Mouse (Mus musculus) liver, embryonic 14.5 days (tissue): Measurements from ENCODE around the gene Pla2g4e. TPM values are rescaled to one million over a fixed set of nuclear protein-coding genes. Genes with fewer than 3 reads are reported as not detected.
A peak's percentile ranks its signal among the peaks of the same experiment; 100 is the strongest.

Experiments
- ATAC-seq: fragments of 200-750 bp; cut with Nextera tagmentation; 2 replicates; pipeline ENCODE4 v1.8.0; 2017; ENCODE audit warnings: moderate number of reproducible peaks, mild to moderate bottlenecking, moderate library complexity; ENCODE audit not compliant: insufficient read depth
- DNase-seq, 3 experiments: peaks; one replicate each; pipeline ENCODE4 v3.0.0-alpha.2; 2012 to 2013; ENCODE audit warnings: low read depth in 3 of 3, low spot score in 3 of 3
- H3K27ac ChIP-seq: fragments of 300-500 bp; sonication (generic); 2 replicates; pipeline ENCODE4 v1.5.1; 2014; ENCODE audit warnings: moderate library complexity, mild to moderate bottlenecking, control low read depth, inconsistent platforms
- H3K27me3 ChIP-seq: fragments of 300-500 bp; sonication (generic); 2 replicates; pipeline ENCODE4 v1.6.1; 2014; ENCODE audit warnings: mild to moderate bottlenecking, low read length, moderate library complexity; ENCODE audit not compliant: control insufficient read depth, insufficient read depth
- H3K36me3 ChIP-seq: fragments of 300-500 bp; sonication (generic); replicated peaks from 2 replicates; pipeline ENCODE4 v1.6.1; 2014; ENCODE audit warnings: low read depth; ENCODE audit not compliant: control insufficient read depth, insufficient read depth
- H3K4me1 ChIP-seq, 2 experiments: fragments of 200-500 bp in 1 of 2; fragments of 300-500 bp in 1 of 2; sonication (generic) in 1 of 2; replicated peaks; 2 replicates each; pipeline ENCODE4 v1.6.1; 2012 to 2014; ENCODE audit warnings: antibody characterized with exemption in 1 of 2, inconsistent platforms in 1 of 2, low read length in 1 of 2; ENCODE audit not compliant: control insufficient read depth in 2 of 2, insufficient read depth in 2 of 2
- H3K4me2 ChIP-seq: fragments of 300-500 bp; sonication (generic); 2 replicates; pipeline ENCODE4 v1.6.1; 2014; ENCODE audit warnings: low read depth, mild to moderate bottlenecking, control low read depth, moderate library complexity
- H3K4me3 ChIP-seq, 2 experiments: fragments of 200-500 bp in 1 of 2; fragments of 300-500 bp in 1 of 2; sonication (generic) in 1 of 2; 2 replicates each; pipeline ENCODE4 v1.5.1; 2012 to 2014; ENCODE audit warnings: low read depth in 2 of 2, low read length in 2 of 2, mild to moderate bottlenecking in 2 of 2, control low read depth in 1 of 2, inconsistent platforms in 1 of 2, moderate library complexity in 1 of 2; ENCODE audit not compliant: insufficient read depth in 1 of 2
- H3K9ac ChIP-seq: fragments of 300-500 bp; sonication (generic); replicated peaks from 2 replicates; pipeline ENCODE4 v1.6.1; 2014; ENCODE audit warnings: mild to moderate bottlenecking, control low read depth, moderate library complexity
- H3K9me3 ChIP-seq: fragments of 300-500 bp; sonication (generic); 2 replicates; pipeline ENCODE4 v1.6.1; 2016; ENCODE audit warnings: low read length, mixed read lengths; ENCODE audit not compliant: control insufficient read depth
- CTCF ChIP-seq: IDR thresholded peaks from 2 replicates; pipeline ENCODE4 v1.5.1; 2016; ENCODE audit warnings: antibody characterized with exemption, low read depth, control low read depth
- EP300 ChIP-seq: IDR thresholded peaks from 2 replicates; pipeline ENCODE4 v1.6.1; 2016; ENCODE audit warnings: antibody characterized with exemption, low read depth
- WGBS: fragments of 180-500 bp; shearing (Covaris S2); extraction: QIAGEN DNeasy Blood & Tissue Kit; methylation state at CpG from one replicate; pipeline ENCODE4 v1.1.7; 2014; ENCODE audit not compliant: insufficient replicate concordance; 5-methylcytosine and 5-hydroxymethylcytosine counted together
- polyA plus RNA-seq, 2 experiments: library from polyadenylated mRNA; depleted of rRNA in 1 of 2; stranded (reverse) in 1 of 2; unstranded in 1 of 2; fragments of >200 nt; fragmentation: Nextera tagmentation in 1 of 2; extraction: Ambion mirVana in 1 of 2; gene quantifications; 2 replicates each; pipeline versions ENCODE4 v1.2.1 to v1.2.3; 2012 to 2014

The Pla2g4e gene
- polyA plus RNA-seq, 2 experiments: not detected

DNA sequence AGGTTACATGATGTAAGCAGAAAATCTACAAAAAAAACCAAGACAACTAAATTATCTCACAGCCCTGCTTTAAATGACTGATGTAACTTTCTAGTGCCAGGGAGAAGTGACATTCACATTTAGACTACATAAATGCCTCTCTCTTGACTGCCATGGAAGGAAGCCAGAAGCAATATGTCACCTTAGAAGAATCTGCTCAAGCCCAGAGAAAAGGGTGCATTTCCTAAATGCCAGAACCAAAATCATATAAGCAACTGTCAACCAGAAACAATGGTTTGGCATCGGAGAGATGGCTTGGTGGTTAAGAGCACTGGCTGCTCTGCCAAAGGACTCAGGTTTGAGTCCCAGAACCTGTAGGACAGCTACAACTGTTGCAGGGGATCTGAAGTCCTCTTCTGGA is 113.3 kb downstream of the Pla2g4e start:
- DNase-seq (no peak), ATAC-seq (no peak)
- TF ChIP-seq CTCF (no peak), EP300 (no peak)
- H3K9ac ChIP-seq: no peak overlapping the region
- H3K4me2 ChIP-seq: no peak overlapping the region
- no peak overlapping the region for H3K27ac ChIP-seq
- H3K9me3 ChIP-seq: no peaks in the 10 kb centered on the region
- H3K36me3 ChIP-seq: no peaks in the 10 kb centered on the region
- 71% methylated on average over 1 of the region's 1 CpGs for WGBS
- H3K4me3 ChIP-seq: no peak overlapping the region
- H3K4me1 ChIP-seq: peaks cover 0 to 17% of the 10 kb centered on the region in 2 experiments; a peak in 2 of 4 replicates
- no peaks in the 10 kb centered on the region for H3K27me3 ChIP-seq

- DNase-seq: no peak
- H3K36me3 ChIP-seq: no peaks in the 10 kb centered on the region
- H3K4me1 ChIP-seq: peaks cover 0 to 16% of the 10 kb centered on the region in 2 experiments; a peak in 2 of 4 replicates
- no peaks in the 10 kb centered on the region for H3K27me3 ChIP-seq
- no peak overlapping the region for H3K9ac ChIP-seq
- no peak for ATAC-seq
- no peaks in the 10 kb centered on the region for H3K9me3 ChIP-seq
- no peak overlapping the region for H3K4me3 ChIP-seq
- H3K4me2 ChIP-seq: no peak overlapping the region
- WGBS: 46% methylated on average over 8 of the region's 8 CpGs
- no peak for TF ChIP-seq EP300
- TF ChIP-seq CTCF: no peak
- no peak overlapping the region for H3K27ac ChIP-seq
These were observed 115.8 kb downstream of the Pla2g4e start for GRCm38 (mm10) chr2:120129252-120129908.

DNA sequence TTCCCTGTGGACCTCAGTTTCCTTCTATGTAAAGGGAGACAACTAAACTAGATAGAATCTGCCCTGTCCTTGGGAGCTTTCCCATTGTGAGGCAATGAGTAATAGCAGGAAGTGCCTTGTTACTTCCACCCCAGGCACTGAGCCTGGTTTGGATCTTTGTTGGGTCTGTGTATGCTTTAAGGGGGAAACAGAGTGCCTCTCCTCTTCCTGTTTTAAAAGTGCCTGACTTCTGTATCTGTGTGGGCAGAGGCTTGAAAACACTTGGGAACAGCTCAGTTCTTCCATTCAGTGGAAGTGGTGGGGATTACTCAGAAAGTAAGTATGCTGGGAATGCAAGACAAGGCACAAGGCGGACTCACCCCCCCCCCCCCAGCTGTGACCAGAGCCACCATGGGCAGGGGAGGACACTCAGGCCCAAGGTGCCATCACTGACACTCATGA is 116.5 kb downstream of the Pla2g4e start:
- Histone ChIP-seq H3K9me3 (no peaks in the 10 kb centered on the region), H3K27me3 (no peaks in the 10 kb centered on the region), H3K4me2 (no peak overlapping the region), H3K27ac (no peak overlapping the region), H3K4me1 (peaks cover 0 to 13% of the 10 kb centered on the region in 2 experiments; a peak in 2 of 4 replicates), H3K36me3 (no peaks in the 10 kb centered on the region), H3K9ac (no peak overlapping the region), H3K4me3 (no peak overlapping the region)
- WGBS: 67% methylated on average over 1 of the region's 1 CpGs
- DNase-seq: no peak
- no peak for TF ChIP-seq CTCF
- TF ChIP-seq EP300: no peak
- ATAC-seq: 0 out of 2 replicates have a peak, but pooled peaks have one; percentile 18

DNA sequence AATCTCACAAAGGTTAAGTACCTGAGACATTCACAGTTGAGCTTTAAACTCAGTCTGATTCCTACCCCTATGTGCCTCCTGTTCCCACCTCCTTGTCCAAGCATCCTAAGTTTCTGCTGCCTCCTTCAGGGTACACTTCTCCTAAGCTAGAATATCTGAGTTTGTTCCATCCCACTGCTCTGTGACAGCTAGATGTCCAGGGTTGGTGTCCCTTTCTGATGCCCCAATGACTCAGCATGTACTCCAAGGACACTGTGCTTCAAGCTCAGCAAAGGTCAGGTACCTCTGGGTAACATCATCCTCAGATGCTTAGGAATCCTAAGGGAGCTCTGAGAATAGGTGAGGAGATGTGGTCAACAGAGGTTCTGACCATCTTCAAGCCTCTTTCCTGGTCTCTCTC is 117.1 kb downstream of the Pla2g4e start:
- H3K27ac ChIP-seq: no peak overlapping the region
- H3K36me3 ChIP-seq: no peaks in the 10 kb centered on the region
- H3K9ac ChIP-seq: no peak overlapping the region
- DNase-seq (no peak), ATAC-seq (no peak)
- H3K9me3 ChIP-seq: no peaks in the 10 kb centered on the region
- H3K27me3 ChIP-seq: no peaks in the 10 kb centered on the region
- H3K4me2 ChIP-seq: no peak overlapping the region
- peaks cover 0 to 13% of the 10 kb centered on the region in 2 experiments; a peak in 2 of 4 replicates for H3K4me1 ChIP-seq
- TF ChIP-seq CTCF: no peak
- TF ChIP-seq EP300: no peak
- H3K4me3 ChIP-seq: no peak overlapping the region

- Histone ChIP-seq H3K36me3 (no peaks in the 10 kb centered on the region), H3K27me3 (no peaks in the 10 kb centered on the region), H3K4me3 (no peak overlapping the region), H3K9ac (no peak overlapping the region), H3K4me2 (no peak overlapping the region), H3K9me3 (no peaks in the 10 kb centered on the region), H3K27ac (no peak overlapping the region), H3K4me1 (peaks cover 0 to 16% of the 10 kb centered on the region in 2 experiments; a peak in 2 of 4 replicates)
- no peak for DNase-seq
- TF ChIP-seq CTCF: no peak
- TF ChIP-seq EP300: no peak
- 56% methylated on average over 1 of the region's 1 CpGs for WGBS
- no peak for ATAC-seq
These were observed 118.2 kb downstream of the Pla2g4e start for GRCm38 (mm10) chr2:120126901-120127300.
